Mouse (Mus musculus): ENCODE results near the gene Nup107. TPM values are rescaled to one million over a fixed set of nuclear protein-coding genes. Genes with fewer than 3 reads are reported as not detected.
A peak's percentile ranks its signal among the peaks of the same experiment; 100 is the strongest.

The Nup107 gene
- total RNA-seq, 2 experiments from 2014 or later, result 5.8 to 6.6 TPM

- peak; percentile 19; the same call in 1 of the 2 replicates for TF ChIP-seq CTCF (IDR thresholded peaks at IDR 0.05)
- Histone ChIP-seq H3K27ac (0 out of 2 replicates have a peak overlapping the region, but pooled peaks have one; percentile 13), H3K4me3 (no peak overlapping the region)
- intact Hi-C loops (cut with DNase I), result no loop called here
- DNase-seq, result no peak
Measured at GRCm38 (mm10) chr10:117824139-117824538, 31.6 kb upstream of the Nup107 start.

GRCm38 (mm10) chr10:117823321-117823720, 30.8 kb upstream of the Nup107 start:
- Histone ChIP-seq H3K4me3 (no peak overlapping the region), H3K27ac (no peak overlapping the region)
- intact Hi-C loops (cut with DNase I), result no loop called here
- no peak for DNase-seq
- TF ChIP-seq CTCF (IDR thresholded peaks at IDR 0.05), result no peak

DNA sequence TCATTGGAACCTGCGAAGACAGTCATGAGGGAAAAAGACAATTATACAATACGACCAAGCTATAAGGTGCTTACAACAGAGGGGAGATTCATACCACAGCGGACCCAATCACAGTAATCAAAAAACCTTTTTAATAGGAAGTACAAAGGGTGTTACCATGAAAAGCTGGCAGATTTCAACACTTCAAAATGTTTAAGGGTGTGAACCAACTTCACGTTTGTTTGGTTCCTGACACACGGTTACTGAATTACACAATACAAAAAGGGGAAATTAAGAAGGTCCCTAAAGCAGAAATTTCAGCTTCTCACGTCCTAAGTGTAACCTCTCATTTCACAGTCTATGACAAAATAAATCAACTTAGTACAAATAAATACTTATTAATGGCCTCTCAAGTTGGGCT, 26.1 kb upstream of the Nup107 start:
- no peak overlapping the region for H3K27ac ChIP-seq
- no peak for DNase-seq
- no peak overlapping the region for H3K4me3 ChIP-seq
- no peak for TF ChIP-seq CTCF (IDR thresholded peaks at IDR 0.05)
- intact Hi-C loops (cut with DNase I), result no loop called here

GRCm38 (mm10) chr10:117816721-117817120, 24.2 kb upstream of the Nup107 start:
- intact Hi-C loops (cut with DNase I), result no loop called here
- DNase-seq, result no peak
- no peak for TF ChIP-seq CTCF (IDR thresholded peaks at IDR 0.05)
- no peak overlapping the region for H3K27ac ChIP-seq
- no peak overlapping the region for H3K4me3 ChIP-seq

DNA sequence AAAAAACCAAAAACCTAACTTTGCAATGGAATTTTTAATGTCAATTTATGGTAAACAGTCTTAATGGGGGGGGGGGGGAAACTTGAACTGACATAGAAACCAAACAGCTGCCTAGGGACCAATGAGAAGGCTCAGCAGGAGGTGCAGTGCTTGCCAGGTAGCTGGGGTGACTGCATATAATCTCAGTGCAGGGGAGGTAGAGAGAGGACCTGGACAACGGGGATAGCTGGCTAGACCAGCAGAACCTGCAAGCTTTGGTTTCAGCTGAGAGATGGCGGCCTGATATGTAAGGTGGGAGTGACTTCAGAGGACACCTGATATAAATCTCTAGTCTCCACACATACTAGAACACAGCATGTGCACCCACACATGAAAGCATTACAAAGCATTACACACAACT, 20.0 kb upstream of the Nup107 start:
- Histone ChIP-seq H3K27ac (no peak overlapping the region), H3K4me3 (no peak overlapping the region)
- intact Hi-C loops (cut with DNase I), result no loop called here
- DNase-seq, result no peak
- no peak for TF ChIP-seq CTCF (IDR thresholded peaks at IDR 0.05)

- intact Hi-C loops (cut with DNase I), result no loop called here
- no peak for DNase-seq
- Histone ChIP-seq H3K4me3 (no peak overlapping the region), H3K27ac (no peak overlapping the region)
- no peak for TF ChIP-seq CTCF (IDR thresholded peaks at IDR 0.05)
Measured at GRCm38 (mm10) chr10:117811555-117811954, 19.1 kb upstream of the Nup107 start.

DNA sequence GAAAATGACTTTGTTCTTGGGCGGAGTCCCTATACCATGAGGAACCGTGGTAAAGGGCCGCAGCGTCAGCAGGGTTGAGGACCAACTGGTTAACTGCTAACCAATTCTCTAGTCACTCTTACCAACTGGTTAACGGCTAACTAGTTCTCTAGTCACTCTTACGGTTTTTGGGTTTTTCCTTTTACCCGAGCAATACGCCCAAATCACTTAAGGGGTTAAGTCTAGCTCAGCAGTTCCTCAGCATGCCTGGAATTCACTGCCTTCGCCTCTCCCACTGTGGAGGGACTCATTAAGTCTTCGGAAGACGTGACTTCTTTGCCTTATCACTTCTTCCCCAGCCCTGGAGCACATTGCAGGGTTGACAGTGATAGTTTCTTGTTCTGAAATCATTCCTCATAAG, 18.0 kb upstream of the Nup107 start:
- H3K4me3 ChIP-seq, result no peak overlapping the region
- intact Hi-C loops (cut with DNase I), result no loop called here
- H3K27ac ChIP-seq, result no peak overlapping the region
- DNase-seq, result no peak
- no peak for TF ChIP-seq CTCF (IDR thresholded peaks at IDR 0.05)

DNA sequence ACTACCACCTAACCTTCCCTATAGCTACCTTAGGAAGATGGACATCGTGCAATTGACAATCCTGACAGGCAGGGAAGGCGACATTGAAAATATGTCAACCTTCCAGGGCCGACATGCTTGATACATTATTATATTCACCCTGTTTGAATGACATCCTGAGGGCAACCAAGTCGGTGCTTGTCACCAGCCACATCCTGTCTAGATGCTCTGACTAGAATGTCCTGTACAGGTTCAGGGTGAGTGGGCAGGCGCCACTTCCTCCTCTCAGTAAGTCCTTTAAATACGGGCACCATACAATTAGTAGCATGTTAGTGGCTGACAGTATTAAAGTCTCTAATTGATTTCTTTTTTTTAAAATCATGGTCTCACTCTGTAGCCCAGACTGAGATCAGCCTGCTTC, 15.6 kb upstream of the Nup107 start:
- Histone ChIP-seq H3K4me3 (no peak overlapping the region), H3K27ac (no peak overlapping the region)
- no peak for TF ChIP-seq CTCF (IDR thresholded peaks at IDR 0.05)
- DNase-seq, result no peak
- intact Hi-C loops (cut with DNase I), result no loop called here

- intact Hi-C loops (cut with DNase I), result no loop called here
- no peak for TF ChIP-seq CTCF (IDR thresholded peaks at IDR 0.05)
- no peak for DNase-seq
- Histone ChIP-seq H3K4me3 (no peak overlapping the region), H3K27ac (no peak overlapping the region)
Measured at GRCm38 (mm10) chr10:117805919-117806318, 13.4 kb upstream of the Nup107 start.

- DNase-seq, result no peak
- no peak overlapping the region for H3K4me3 ChIP-seq
- no peak for TF ChIP-seq CTCF (IDR thresholded peaks at IDR 0.05)
- no peak overlapping the region for H3K27ac ChIP-seq
- intact Hi-C loops (cut with DNase I), result no loop called here
Measured at GRCm38 (mm10) chr10:117803870-117804850, 11.7 kb upstream of the Nup107 start.

DNA sequence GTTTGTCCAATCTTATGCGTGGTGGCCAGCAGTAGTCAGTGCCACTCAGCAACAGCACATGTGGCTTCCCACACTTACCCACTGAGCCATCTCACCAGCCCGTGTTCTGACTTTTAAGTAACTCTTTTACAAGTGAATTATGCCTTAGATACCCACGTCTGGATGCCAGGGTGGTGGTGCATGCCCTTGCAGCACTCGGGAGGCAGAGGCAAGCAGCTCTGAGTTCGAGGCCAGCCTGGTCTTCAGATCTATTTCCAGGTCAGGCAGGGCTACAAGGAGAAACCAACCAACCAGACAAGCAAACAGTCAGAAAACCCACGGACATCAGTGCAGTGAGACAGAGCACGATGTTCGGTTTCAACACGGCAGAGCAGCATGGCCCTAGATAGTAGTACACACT, 9.4 kb upstream of the Nup107 start:
- no peak for DNase-seq
- TF ChIP-seq CTCF (IDR thresholded peaks at IDR 0.05), result no peak
- intact Hi-C loops (cut with DNase I), result no loop called here
- H3K4me3 ChIP-seq, result no peak overlapping the region
- no peak overlapping the region for H3K27ac ChIP-seq

GRCm38 (mm10) chr10:117799806-117800205, 7.3 kb upstream of the Nup107 start:
- Histone ChIP-seq H3K4me3 (no peak overlapping the region), H3K27ac (no peak overlapping the region)
- no peak for DNase-seq
- no peak for TF ChIP-seq CTCF (IDR thresholded peaks at IDR 0.05)
- intact Hi-C loops (cut with DNase I), result loop anchor here (10.0 kb wide), 1 partner anchor 315 kb away; no protein-coding TSS in a partner anchor

- Histone ChIP-seq H3K4me3 (no peak overlapping the region), H3K27ac (no peak overlapping the region)
- no peak for TF ChIP-seq CTCF (IDR thresholded peaks at IDR 0.05)
- no peak for DNase-seq
- intact Hi-C loops (cut with DNase I), result loop anchor here (10.0 kb wide), 1 partner anchor 316 kb away; no protein-coding TSS in a partner anchor
Measured at GRCm38 (mm10) chr10:117798436-117799035, 6.0 kb upstream of the Nup107 start.
